ENCODE assay signal across 11 mouse cellular contexts in the genomic region with DNA sequence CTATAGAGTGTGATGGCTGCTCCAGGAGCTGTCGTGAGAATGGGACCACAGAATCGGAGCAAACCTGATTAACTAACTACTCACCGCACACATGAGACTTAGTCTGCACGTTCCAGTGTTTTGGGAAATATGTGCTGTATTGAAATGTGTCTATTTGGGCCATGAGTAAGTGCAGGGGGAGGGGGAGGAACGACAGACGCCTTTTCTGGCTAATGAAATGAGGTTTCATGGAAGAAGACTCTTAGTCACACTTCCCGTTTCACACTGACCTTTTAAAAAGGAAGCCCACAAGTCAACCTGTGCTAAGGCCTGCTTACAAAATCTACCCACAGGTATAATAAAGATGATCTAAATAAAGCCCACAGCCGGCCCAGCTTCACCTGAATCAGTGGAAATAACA. TPM values are rescaled to one million over a fixed set of nuclear protein-coding genes. Genes with fewer than 3 reads are reported as not detected.
DNase-seq lines count a peak whose midpoint lies in the region; ATAC-seq and TF ChIP-seq lines count a peak whose summit lies in the region.
"Had no signal": no experiment of that assay in that cellular context is flagged by ENCODE, and none has a peak within 500 bp of the region (broad histone marks: within the 10 kb centered on the region; RNA-seq: fewer than 3 reads in every experiment).

No protein-coding gene starts in this region.

- no peak for ATAC-seq in forebrain, embryonic 12.5 days (ENCODE audit: low FRiP score)
- ATAC-seq in hindbrain, postnatal 0 days, result no peak
- ATAC-seq in monocyte, adult 5-6 weeks (replicated peaks; ENCODE audit: insufficient number of reproducible peaks, low FRiP score, low TSS enrichment, poor library complexity, severe bottlenecking), result peak; percentile 55

- no peaks in the 10 kb centered on the region for H3K27me3 ChIP-seq in forebrain, embryonic 12.5 days
- no peaks in the 10 kb centered on the region for H3K27me3 ChIP-seq in hindbrain, postnatal 0 days (ENCODE audit: insufficient read depth, low read length)

- no peak overlapping the region for H3K4me2 ChIP-seq in forebrain, embryonic 12.5 days
- no peak overlapping the region for H3K4me2 ChIP-seq in hindbrain, postnatal 0 days (ENCODE audit: low read depth, low read length)

- no peak for DNase-seq in layer of hippocampus, adult 2 months (ENCODE audit: low spot score in 2 of 2)
- no peak for DNase-seq in layer of hippocampus, postnatal 10 days (ENCODE audit: low spot score in 2 of 2)
- DNase-seq in hindbrain, postnatal 0 days (ENCODE audit: low spot score), result no peak
- no peak for DNase-seq in gastrocnemius, postnatal 4 days (ENCODE audit: low spot score in 2 of 2)
- DNase-seq in urinary bladder, postnatal 4 days (ENCODE audit: low spot score in 2 of 2), result no peak
- no peak for DNase-seq in kidney, postnatal 10 days
- DNase-seq: cerebellum, postnatal 14 days; kidney, postnatal 36 days had no signal

- H3K4me3 ChIP-seq in layer of hippocampus, adult 2 months, result no peak overlapping the region
- H3K4me3 ChIP-seq in forebrain, embryonic 12.5 days (replicated peaks), result no peak overlapping the region
- H3K4me3 ChIP-seq in hindbrain, postnatal 0 days (ENCODE audit: low read length), result no peak overlapping the region

- peaks cover 62% of the 10 kb centered on the region for H3K4me1 ChIP-seq in forebrain, embryonic 12.5 days
- peaks cover 31% of the 10 kb centered on the region for H3K4me1 ChIP-seq in hindbrain, postnatal 0 days (ENCODE audit: insufficient read depth, low read length)

- H3K27ac ChIP-seq in layer of hippocampus, adult 2 months, result peak overlapping the region; percentile 78
- peak overlapping the region; percentile 97 for H3K27ac ChIP-seq in forebrain, embryonic 12.5 days
- peak overlapping the region; percentile 86 for H3K27ac ChIP-seq in hindbrain, postnatal 0 days
- H3K27ac ChIP-seq: liver, embryonic 14.5 days had no signal

- H3K9ac ChIP-seq in forebrain, embryonic 12.5 days, result no peak overlapping the region
- no peak overlapping the region for H3K9ac ChIP-seq in hindbrain, postnatal 0 days (replicated peaks; ENCODE audit: low read length)
- H3K9ac ChIP-seq: liver, embryonic 14.5 days had no signal

- 75% methylated on average over 8 of the region's 8 CpGs for WGBS in forebrain, embryonic 12.5 days
- 61% methylated on average over 8 of the region's 8 CpGs for whole genome bisulfite sequencing in hindbrain, postnatal 0 days

- no peaks in the 10 kb centered on the region for H3K36me3 ChIP-seq in forebrain, embryonic 12.5 days (replicated peaks)
- no peaks in the 10 kb centered on the region for H3K36me3 ChIP-seq in hindbrain, postnatal 0 days (ENCODE audit: insufficient read depth, low read length)

- H3K9me3 ChIP-seq in forebrain, embryonic 12.5 days, result no peaks in the 10 kb centered on the region
- H3K9me3 ChIP-seq in hindbrain, postnatal 0 days (ENCODE audit: low read length), result no peaks in the 10 kb centered on the region

- no peak for TF ChIP-seq CTCF in layer of hippocampus, adult 2 months (conservative IDR thresholded peaks at IDR 0.05)
- no peak for TF ChIP-seq CTCF in hindbrain, postnatal 0 days (IDR thresholded peaks at IDR 0.05; ENCODE audit: low read depth)

RNA-seq across cellular contexts. Expression of a gene that starts 47.8 kb away (rescaled TPM):
- 10 to 100 TPM; 35.2 to 39.4 TPM for total RNA-seq in layer of hippocampus, adult 2 months (2021)
- 10 to 100 TPM; 46.9 to 54.7 TPM for total RNA-seq in layer of hippocampus, postnatal 10 days (2021)
- 91.5 and 96.5 TPM in 2 replicates for polyA plus RNA-seq in forebrain, embryonic 12.5 days (2016; fragmentation: Nextera tagmentation; extraction: Ambion mirVana)
- total RNA-seq in hindbrain, postnatal 0 days (2014; rRNA removed), result 61.8 and 69.5 TPM in 2 replicates
- 64.6 and 65.9 TPM in 2 replicates for polyA plus RNA-seq in hindbrain, postnatal 0 days (2015; fragmentation: Nextera tagmentation; extraction: Ambion mirVana)
- total RNA-seq in monocyte, adult 5-6 weeks (2017), result 42.9 to 74.7 TPM (median 44.7 TPM) in 3 replicates
- total RNA-seq in gastrocnemius, postnatal 4 days (2021), result 100 to 1,000 TPM; 132 to 157 TPM
